Mouse (Mus musculus) kidney, adult 8-10 months (tissue): Measurements from ENCODE around the gene Napb.

Experiments used
- DNase-seq, 2 experiments: peaks; one replicate each; pipeline ENCODE4 v3.0.0; 2022

Gene Napb

GRCm38 (mm10) chr2:148686862-148687261 lies 45.4 kb downstream of the Napb start:
- no peak for DNase-seq

GRCm38 (mm10) chr2:148685709-148686108 lies 46.6 kb downstream of the Napb start:
- DNase-seq, result no peak

- DNase-seq, result no peak
Measured at GRCm38 (mm10) chr2:148684972-148685371, 47.3 kb downstream of the Napb start.

- DNase-seq, result no peak
Measured at GRCm38 (mm10) chr2:148683031-148683430, 49.2 kb downstream of the Napb start.

- peak; percentile 51 to 58 for DNase-seq
Measured at GRCm38 (mm10) chr2:148681461-148681891, 50.8 kb downstream of the Napb start.

- DNase-seq, result peak; percentile 99 to 100
Measured at GRCm38 (mm10) chr2:148680775-148681291, 51.4 kb downstream of the Napb start, which contains the start of gene Gzf1. Gene Gzf1, plus strand, starts transcription at chr2:148681023.

GRCm38 (mm10) chr2:148679346-148679745 lies 52.9 kb downstream of the Napb start:
- peak; percentile 79 to 88 for DNase-seq

GRCm38 (mm10) chr2:148677801-148678200 lies 54.5 kb downstream of the Napb start:
- DNase-seq, result peak; percentile 39 to 51

GRCm38 (mm10) chr2:148672199-148673096 lies 59.8 kb downstream of the Napb start, which contains the start of gene Nxt1:
Gene Nxt1, plus strand, starts transcription at chr2:148672601.
- DNase-seq, result peak; percentile 99

- no peak for DNase-seq
Measured at GRCm38 (mm10) chr2:148663458-148663857, 68.8 kb downstream of the Napb start.

- peak in 1 of 2 experiments; percentile 73 for DNase-seq
Measured at GRCm38 (mm10) chr2:148654961-148655360, 77.3 kb downstream of the Napb start.

- no peak for DNase-seq
Measured at GRCm38 (mm10) chr2:148650587-148651357, 81.5 kb downstream of the Napb start.

GRCm38 (mm10) chr2:148644421-148645000 lies 87.8 kb downstream of the Napb start:
- DNase-seq, result no peak
